Mouse (Mus musculus) 3T3-L1 (cell line): ENCODE measurements around the gene Hivep3.

Source experiments
- DNase-seq: peaks from one replicate; pipeline ENCODE4 v3.0.0-alpha.2; 2015; ENCODE audit warnings: low read depth, low spot score

Gene Hivep3

GRCm38 (mm10) chr4:119760820-119761219 lies 27.2 kb downstream of the Hivep3 start:
- DNase-seq = no peak

- no peak for DNase-seq
Measured at GRCm38 (mm10) chr4:119761459-119762121, 28.0 kb downstream of the Hivep3 start.

DNA sequence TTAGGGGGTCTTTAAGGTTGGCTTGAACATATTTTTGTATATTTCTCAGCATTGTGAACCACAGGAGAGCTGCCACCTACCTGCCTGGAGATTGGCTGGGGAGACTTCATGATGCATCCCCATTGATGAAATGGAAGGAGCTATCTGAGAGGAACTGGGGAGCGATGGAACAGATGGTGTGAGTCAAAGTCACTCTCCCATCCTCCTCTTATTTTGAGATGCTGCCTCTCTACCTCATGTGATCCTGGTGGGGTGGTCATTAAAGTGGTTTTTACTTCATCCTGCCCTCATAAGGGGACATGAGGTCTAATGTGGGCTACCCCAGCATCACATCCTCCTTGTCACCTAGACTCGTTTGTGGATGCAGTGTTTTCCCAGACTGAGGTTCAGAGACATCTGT lies 28.6 kb downstream of the Hivep3 start:
- no peak for DNase-seq

- DNase-seq = no peak
Measured at GRCm38 (mm10) chr4:119768046-119768445, 34.5 kb downstream of the Hivep3 start.

GRCm38 (mm10) chr4:119775913-119776312 lies 42.3 kb downstream of the Hivep3 start:
- no peak for DNase-seq

GRCm38 (mm10) chr4:119777146-119777545 lies 43.6 kb downstream of the Hivep3 start:
- peak; percentile 73 for DNase-seq

DNA sequence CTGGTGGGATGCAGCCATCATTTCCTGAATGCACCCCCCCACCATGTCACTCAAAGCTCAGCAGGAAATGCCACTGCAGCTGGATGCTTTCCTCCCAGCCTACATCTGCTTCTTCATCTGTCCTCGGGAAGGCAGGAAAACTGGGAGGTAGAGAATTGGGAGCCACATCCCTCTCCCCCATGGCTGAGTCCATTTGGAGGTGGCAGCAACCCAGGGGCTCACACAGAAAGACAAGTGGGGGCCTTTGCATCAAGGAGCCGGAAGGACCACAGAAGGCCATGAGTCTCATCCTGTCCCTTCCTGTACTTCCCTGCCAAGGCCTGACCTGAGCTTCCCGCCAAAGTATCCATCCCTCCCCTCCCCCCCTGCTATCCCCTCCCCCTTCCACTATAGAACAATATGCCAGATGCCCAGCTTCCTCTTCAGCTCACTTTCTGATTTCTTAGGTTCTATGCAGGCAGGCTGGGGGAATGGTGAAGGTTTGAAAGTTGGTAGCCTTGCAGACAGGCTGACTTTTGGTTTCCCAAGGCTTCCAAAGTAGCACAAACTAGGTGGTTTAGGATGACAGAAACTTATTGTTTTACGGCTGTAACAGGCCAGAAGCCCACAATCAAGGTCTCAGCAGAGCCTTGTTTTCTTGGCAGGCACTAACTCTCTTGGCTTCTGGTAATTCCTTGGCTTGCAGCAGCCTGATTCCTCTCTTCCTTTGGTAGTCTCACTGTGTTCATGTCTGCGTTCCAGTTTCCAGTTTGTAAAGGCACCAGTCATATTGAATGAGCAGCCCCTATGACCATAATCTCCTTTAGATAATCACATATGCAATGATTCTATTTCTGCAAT lies 46.2 kb downstream of the Hivep3 start:
- DNase-seq = peak; percentile 35

- no peak for DNase-seq
Measured at GRCm38 (mm10) chr4:119780881-119781280, 47.3 kb downstream of the Hivep3 start.

DNA sequence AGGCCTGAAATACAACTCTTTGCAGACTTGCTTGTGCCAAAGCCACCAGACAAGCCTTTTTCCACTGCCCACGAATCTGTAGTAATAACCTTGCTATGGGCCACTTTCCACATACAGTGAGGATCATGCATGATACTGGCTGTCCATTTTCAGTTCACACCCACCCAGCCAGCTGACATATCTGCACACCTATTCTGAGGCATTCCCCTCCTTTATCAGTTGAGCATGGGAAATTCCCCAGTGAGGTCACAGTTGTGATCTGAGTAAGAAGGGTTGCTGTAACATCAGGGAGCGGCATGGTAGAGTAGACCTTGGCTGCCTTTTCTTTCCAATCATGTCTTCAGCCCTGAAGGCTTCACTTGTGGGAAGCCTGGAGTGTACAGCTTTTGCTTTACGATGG lies 51.4 kb downstream of the Hivep3 start:
- no peak for DNase-seq

DNA sequence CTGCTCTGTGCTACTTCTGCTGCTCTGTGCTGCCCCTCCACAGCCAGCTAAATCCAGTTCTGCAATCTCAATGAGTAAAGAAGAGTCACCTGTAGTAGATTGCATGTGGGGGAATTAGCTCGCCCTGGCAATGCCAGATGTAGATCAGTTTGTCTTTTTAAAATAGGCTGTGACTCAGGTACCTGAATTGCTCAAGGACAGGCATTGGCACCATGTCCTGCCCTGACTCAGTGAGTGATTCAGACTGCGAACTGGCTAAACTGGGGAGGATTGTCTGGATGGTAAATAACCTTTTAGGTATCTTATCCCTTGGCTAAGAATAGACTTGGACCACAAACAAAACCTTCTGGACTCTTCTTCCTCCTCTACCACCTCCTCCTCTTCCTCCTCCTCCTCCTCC lies 52.7 kb downstream of the Hivep3 start:
- peak; percentile 88 for DNase-seq

DNA sequence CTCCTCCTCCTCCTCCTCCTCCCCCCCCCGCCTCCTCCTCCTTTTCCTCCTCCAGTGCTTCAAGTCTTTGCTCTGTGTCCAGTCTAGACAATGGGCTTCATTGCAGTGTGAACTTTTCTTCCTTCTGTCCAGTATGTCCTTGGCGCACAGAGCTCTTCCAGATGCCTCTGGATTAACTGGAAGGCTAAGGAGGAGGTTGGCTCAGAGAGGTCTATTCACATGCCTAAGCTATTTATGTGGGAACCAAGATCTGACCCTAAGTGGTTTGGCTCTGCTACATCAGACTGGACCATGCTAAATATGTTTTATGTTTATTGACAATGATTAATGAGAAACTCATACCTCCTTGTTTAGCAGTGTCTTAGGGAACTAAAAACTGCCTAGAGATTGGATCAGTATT lies 53.1 kb downstream of the Hivep3 start:
- peak; percentile 81 for DNase-seq

DNA sequence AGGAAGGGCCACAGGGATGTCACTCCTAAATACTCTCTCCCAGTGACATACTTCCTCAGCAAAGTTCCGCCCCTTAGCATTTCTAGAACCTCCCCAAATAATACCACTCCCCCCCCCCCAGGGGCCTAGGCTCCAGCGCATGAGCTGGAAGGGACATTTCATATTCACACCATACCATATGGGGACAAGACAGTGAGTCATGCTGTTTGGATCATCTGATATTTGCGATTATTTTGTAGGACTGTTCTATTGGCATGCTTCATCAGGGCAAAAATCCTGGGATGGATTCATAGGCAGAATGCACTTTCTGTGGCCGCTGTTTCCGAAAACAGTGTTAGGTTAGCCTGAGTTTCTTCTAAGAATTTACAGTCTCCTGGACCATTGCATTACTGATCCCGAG lies 55.2 kb downstream of the Hivep3 start:
- DNase-seq = no peak

- no peak for DNase-seq
Measured at GRCm38 (mm10) chr4:119789495-119790148, 56.0 kb downstream of the Hivep3 start.

GRCm38 (mm10) chr4:119798891-119799290 lies 65.3 kb downstream of the Hivep3 start:
- no peak for DNase-seq

GRCm38 (mm10) chr4:119806556-119806955 lies 73.0 kb downstream of the Hivep3 start:
- DNase-seq = no peak

- DNase-seq = no peak
Measured at GRCm38 (mm10) chr4:119807359-119807758, 73.8 kb downstream of the Hivep3 start.

DNA sequence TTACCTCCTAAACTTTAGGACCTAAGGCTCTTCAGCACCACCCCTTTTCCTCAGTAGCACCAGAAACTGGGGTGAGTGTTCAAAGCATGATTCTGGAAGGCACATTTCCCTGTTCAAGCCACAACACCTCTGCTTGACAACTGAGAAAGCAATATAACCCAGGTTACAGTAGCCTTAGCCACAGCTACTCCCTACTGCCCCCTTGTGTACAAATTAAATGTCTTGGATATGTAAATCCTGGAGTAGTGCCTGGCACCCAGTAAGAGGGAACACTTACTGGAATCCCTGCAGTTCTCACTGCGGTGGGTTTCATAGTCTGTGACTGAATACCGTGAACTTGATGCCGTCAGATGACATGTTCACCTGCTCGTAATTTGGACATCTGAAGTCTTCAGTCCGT lies 75.7 kb downstream of the Hivep3 start:
- DNase-seq = peak; percentile 71

DNA sequence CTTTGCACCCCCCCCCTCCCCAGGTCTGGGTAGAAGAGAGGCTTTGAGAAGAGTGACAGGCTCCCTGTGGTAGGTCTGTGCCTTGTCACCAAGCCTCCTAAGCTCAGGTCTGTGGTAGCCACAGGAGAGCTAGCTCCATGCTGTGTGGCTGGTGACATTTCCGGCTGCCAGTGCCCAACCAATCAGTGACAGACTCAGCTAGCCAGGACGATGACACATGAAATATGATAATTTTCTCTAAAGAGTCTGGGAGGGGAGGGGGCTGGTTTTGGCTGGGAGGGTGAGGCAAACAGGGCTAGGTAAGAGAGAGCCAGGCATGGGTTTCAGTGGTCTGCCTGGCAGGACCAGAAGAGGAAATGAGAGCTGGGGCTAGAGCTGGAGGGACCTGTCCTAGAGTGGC lies 79.2 kb downstream of the Hivep3 start:
- DNase-seq = no peak

DNA sequence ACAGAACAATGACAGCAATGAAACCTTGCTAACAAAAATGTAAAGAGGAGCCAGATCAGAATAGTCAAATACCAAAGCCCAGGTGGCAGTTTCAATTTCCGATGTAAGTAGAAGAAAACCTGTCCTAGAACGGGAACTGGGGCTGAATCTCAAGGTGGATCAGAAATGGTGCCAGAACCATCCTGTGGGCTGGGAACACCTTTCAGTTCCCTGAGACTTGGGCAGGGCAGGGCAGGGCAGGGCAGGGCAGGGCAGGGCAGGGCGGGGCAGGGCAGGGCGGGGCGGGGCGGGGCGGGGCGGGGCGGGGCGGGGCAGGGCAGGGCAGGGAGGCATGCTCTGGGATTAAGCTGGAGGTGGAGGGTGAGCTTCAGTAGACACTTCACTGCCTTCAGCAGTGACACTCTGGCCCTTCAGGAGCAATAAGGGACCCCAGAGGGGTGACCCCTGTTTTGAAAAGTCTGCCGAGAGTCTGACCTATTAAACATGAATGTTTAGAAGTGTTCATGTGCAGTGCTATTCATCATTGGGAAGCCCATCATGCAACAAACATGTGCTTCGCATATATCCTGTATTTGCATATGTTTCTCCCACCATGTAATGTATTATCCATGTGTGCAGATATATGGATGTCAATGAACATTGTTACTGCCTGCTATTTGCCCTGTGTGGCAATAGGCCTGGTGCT lies 80.1 kb downstream of the Hivep3 start:
- DNase-seq = no peak

DNA sequence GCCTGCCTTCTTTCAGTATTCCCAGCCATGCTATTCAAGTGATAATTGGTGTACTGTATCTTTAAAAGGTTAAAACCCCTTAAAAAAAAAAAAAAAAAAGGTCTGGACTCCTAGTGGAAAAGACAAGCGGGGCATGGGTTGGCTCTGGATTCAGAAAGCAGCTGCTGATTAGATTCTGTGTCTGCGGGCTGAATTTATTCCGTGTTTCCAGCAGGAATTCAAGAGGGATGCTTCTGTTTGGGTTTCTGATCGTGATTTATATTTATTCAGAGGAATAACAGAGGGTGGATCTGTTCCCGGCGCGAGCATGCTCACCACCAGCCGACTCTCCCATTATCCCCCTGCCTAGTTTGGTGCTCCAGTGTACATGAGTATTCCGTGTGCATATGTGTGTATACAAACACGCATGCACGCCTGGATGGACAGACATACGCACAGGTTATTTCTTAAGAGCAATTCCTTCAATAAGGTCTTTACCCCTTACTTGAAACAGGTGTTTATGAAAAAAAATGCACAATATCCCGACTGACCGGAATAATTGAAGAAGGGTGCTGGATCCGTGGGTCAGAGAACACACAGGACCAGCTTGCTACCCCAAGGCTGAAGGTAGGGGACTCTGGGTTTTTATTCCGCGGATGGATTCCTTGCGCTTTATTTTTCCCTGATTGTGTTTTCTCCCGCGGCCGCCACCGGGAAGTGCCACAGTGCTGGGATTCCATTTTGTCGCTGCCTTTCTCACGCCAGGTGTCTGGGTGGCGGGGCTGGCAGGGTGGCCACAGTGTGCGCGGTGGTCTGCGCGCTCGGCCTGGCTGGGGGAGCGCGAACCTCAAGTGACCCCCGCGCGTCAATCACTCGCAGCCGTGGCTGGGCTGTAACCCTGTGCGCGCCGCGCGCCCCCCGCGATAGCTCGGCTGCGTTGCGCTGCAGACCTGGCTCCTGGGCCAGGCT lies 80.9 kb downstream of the Hivep3 start:
- DNase-seq = no peak
